Mouse (Mus musculus) cerebellum, adult 2 months (tissue): ENCODE measurements around the gene Kalrn.

Source experiments
- CTCF ChIP-seq: fragments of 200-500 bp; IDR thresholded peaks from 2 replicates; pipeline ENCODE4 v1.5.1; 2011; ENCODE audit warnings: low read depth, mild to moderate bottlenecking, control low read depth, low read length, moderate library complexity, borderline replicate concordance; ENCODE audit not compliant: insufficient read depth
- POLR2A ChIP-seq: fragments of 200-500 bp; IDR thresholded peaks from 2 replicates; pipeline ENCODE4 v1.6.1; 2011; ENCODE audit warnings: low read length, control low read depth, borderline replicate concordance; ENCODE audit not compliant: insufficient read depth

DNA sequence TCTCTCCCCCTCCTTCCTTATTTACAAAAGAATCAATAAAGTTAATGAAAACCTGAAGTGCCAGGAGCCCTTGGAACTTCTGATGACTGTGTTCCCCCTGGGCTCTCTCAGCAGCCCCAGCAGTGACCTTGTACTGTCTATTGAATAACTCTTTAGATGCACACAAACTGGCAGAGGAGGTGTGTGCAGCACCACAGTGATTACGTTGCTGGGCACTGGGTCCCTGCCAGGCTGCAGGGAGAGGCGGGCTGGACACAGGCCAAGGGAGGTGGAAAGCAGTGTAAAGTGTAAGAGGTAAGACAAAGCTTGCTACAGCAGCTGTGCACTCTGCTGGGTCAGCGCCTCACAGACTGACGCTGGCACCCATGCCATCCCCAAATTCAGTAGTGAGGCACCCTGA, 238.4 kb downstream of the Kalrn start:
- TF ChIP-seq CTCF (no peak), POLR2A (no peak)
